Mouse (Mus musculus): ENCODE results near the gene Klf9.

DNA sequence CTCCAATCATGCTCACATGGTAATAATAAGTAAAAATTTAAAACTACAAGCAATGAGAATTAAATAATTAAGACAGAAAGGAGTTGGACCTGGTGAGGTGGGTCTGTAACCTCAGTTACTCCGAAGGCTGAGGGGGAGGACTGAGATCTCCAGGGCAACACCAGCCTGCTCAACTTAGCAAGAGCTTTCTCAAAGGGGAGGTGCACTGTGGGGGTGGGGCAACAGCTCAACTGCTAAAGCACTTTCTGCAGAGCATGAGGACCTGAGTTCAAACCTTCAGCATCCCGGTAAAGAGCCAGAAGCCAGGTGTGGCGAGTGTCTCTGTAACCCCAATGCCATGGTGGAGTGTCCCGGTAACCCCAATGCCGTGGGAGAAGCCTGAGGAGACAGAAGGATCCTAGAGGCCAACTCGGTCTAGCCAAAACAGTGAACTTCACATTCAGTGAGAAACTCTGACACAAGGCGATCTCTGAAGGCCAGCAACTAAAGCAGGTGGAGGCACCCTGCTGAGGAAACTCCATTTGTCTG, 16.9 kb upstream of the Klf9 start:
- TF ChIP-seq GATA1 (IDR thresholded peaks at IDR 0.05; ENCODE audit: low read length) (no peak), TAL1 (IDR thresholded peaks at IDR 0.05; ENCODE audit: low read length) (no peak)
